Mouse (Mus musculus) myocyte (in vitro differentiated cells): Measurements from ENCODE around the gene A930018P22Rik.
"Not testable (repeated sequence)": the region's sequence is repeated elsewhere in the genome, so short reads cannot be mapped to it uniquely, and the experiment has no call there.

Experiments used
- CEBPB ChIP-seq: IDR thresholded peaks from 2 replicates; pipeline ENCODE4 v1.6.1; 2011; ENCODE audit warnings: mild to moderate bottlenecking, moderate library complexity; ENCODE audit not compliant: poor library complexity, insufficient read depth, severe bottlenecking
- E2F4 ChIP-seq: IDR thresholded peaks from one replicate; pipeline ENCODE4 v1.6.1; 2011; ENCODE audit warnings: mild to moderate bottlenecking, control low read depth, moderate library complexity; ENCODE audit not compliant: insufficient read depth
- MAX ChIP-seq: IDR thresholded peaks from one replicate; pipeline ENCODE4 v1.6.1; 2011; ENCODE audit warnings: low read depth, mild to moderate bottlenecking, control low read depth
- MYOD1 ChIP-seq, 3 experiments: IDR thresholded peaks; one replicate each; pipeline ENCODE4 v1.6.1; 2011; ENCODE audit warnings: control low read depth in 2 of 3, low read depth in 2 of 3, mild to moderate bottlenecking in 2 of 3, moderate library complexity in 1 of 3; ENCODE audit not compliant: insufficient read length in 2 of 3, control insufficient read depth in 1 of 3
- MYOG ChIP-seq, 3 experiments: IDR thresholded peaks; one replicate each; pipeline ENCODE4 v1.6.1; 2011; ENCODE audit warnings: control low read depth in 2 of 3, low read depth in 2 of 3, mild to moderate bottlenecking in 2 of 3; ENCODE audit not compliant: insufficient read length in 2 of 3, control insufficient read depth in 1 of 3, insufficient read depth in 1 of 3
- POLR2A ChIP-seq: IDR thresholded peaks from one replicate; pipeline ENCODE4 v1.6.1; 2011; ENCODE audit warnings: low read depth, mild to moderate bottlenecking, control low read depth, moderate library complexity; ENCODE audit not compliant: insufficient read length
- POLR2AphosphoS2 ChIP-seq: IDR thresholded peaks from one replicate; pipeline ENCODE4 v1.6.1; 2011; ENCODE audit warnings: low read depth, control low read depth; ENCODE audit not compliant: insufficient read length
- REST ChIP-seq: IDR thresholded peaks from one replicate; pipeline ENCODE4 v1.6.1; 2011; ENCODE audit warnings: mild to moderate bottlenecking, control low read depth, moderate library complexity; ENCODE audit not compliant: insufficient read depth, insufficient read length
- SRF ChIP-seq: IDR thresholded peaks from one replicate; pipeline ENCODE4 v1.6.1; 2011; ENCODE audit warnings: low read depth; ENCODE audit not compliant: control insufficient read depth, insufficient read length
- TCF12 ChIP-seq: IDR thresholded peaks from one replicate; pipeline ENCODE4 v1.6.1; 2011; ENCODE audit warnings: mild to moderate bottlenecking, control low read depth; ENCODE audit not compliant: poor library complexity, insufficient read depth, severe bottlenecking
- TCF3 ChIP-seq: IDR thresholded peaks from one replicate; pipeline ENCODE4 v1.6.1; 2011; ENCODE audit warnings: low read depth, control low read depth; ENCODE audit not compliant: insufficient read length
- USF1 ChIP-seq: IDR thresholded peaks from one replicate; pipeline ENCODE4 v1.6.1; 2011; ENCODE audit warnings: low read depth, mild to moderate bottlenecking, control low read depth, moderate library complexity

GRCm38 (mm10) chr2:104113563-104113962 lies 9.0 kb upstream of the A930018P22Rik start:
- not testable (repeated sequence) for TF ChIP-seq POLR2A; TCF12; POLR2AphosphoS2; TCF3; USF1; MAX; MYOG (IDR thresholded peaks at IDR 0.05; ENCODE audit: control insufficient read depth in 1 of 3, insufficient read depth in 1 of 3, insufficient read length in 2 of 3, low read depth in 2 of 3); MYOD1 (IDR thresholded peaks at IDR 0.05; ENCODE audit: control insufficient read depth in 1 of 3, insufficient read length in 2 of 3, low read depth in 2 of 3); CEBPB; E2F4; SRF; REST
